Mouse (Mus musculus): Measurements from ENCODE around the gene Ctso.

The Ctso gene

DNA sequence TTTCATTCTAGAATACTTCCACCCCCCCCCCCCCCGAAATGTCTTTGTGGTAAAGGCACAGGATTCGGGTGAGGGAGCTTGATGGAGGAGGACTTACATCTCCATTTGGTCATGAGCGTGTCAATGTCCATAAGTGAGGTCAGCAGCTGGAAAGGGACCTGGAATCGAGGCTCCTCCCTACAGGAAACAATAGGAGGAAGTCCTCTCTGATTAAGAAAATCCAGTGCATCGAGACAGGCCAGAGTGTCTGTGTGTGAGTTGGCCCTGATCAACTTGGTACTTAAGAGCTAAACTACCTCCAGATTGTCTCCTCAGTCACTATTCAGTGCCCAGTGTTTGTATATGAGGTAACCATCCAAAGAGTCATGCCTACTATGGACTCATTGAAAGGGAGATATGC is 28.9 kb downstream of the Ctso start:
- DNase-seq, result no peak

DNA sequence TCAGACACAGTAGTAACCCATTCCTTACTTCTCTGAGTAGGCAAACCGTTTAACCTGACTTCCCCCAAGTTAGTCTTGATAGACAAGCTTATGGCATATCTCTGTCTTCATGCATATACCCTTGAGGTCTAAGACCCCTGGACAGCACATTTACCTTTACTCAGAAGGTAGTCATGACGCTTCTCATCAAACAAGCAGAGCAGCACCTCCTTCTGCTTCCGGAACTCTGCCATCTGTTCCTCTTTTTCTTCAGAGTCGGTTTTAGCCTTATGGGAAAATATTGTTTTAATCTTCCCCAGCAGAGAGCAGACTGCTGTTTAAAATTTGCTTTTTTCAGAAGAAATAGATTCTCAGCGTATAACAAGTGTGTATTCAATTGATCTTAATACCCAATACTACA is 31.4 kb downstream of the Ctso start:
- no peak for DNase-seq

DNA sequence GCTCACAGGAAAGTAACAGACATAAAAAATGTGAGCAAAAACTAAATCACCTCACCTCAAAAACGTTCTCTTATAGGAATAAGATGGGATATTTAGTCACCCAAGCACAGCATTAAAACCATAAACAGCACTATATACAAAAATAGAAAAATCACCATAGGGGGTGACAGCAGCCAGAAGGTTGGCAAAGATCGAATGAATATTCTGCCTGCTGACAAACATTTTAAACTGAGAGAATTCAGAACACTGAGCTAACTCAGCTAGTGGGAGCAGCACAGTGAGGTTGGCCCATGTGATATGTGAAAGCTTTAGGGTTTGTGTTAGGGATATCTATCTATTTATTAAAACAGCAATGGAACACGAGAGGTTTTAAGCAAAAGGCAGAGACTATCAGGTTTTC is 32.2 kb downstream of the Ctso start:
- DNase-seq, result no peak

- DNase-seq, result peak; percentile 5
Observed at GRCm38 (mm10) chr3:81975607-81976006, 43.2 kb downstream of the Ctso start.

GRCm38 (mm10) chr3:81976102-81976501 is 43.7 kb downstream of the Ctso start, which contains the start of gene Tdo2:
Tdo2 (minus strand) TSS chr3:81976202.
- no peak for DNase-seq

- no peak for DNase-seq
Observed at GRCm38 (mm10) chr3:81981576-81981975, 49.2 kb downstream of the Ctso start.

- DNase-seq, result no peak
Observed at GRCm38 (mm10) chr3:81981990-81982389, 49.6 kb downstream of the Ctso start, which contains the start of gene Asic5. Asic5 (plus strand) TSS chr3:81982290.

DNA sequence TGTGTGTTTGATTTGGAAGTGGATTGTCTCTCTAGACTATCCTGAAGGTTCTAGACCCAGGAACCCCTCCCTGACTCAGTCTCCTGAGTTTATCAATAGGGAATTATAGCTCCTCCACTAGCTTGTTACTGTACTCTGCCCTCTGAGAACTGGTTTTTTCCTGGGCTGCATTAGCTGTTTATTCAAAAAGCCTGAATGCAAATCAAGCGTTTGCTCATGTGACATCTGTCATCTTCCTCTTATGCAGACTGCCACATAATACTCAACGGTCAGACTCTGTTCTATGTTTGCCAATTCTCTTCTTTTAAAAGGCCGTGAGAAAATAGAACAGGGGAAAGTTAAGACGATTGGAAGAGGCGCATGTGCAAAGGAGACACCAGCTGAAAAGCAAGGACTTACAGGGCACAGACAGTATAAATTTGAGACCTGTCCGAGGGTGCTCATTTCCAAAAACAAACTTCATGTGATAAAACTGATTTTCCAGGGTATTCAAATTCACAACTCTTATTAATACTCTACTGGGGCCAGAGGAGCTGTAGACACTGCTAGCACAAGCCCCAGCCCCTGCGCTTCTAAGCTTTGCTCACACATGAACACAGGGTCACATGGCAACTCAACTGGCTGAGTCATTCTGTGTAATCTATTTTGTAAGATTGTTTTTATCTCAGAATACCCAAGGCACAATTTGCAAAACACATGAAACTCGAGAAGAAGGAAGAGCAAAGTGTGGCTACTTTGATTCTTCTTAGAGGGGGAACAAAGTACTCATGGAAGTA is 50.9 kb downstream of the Ctso start:
- no peak for DNase-seq

GRCm38 (mm10) chr3:81985100-81985499 is 52.7 kb downstream of the Ctso start:
- DNase-seq, result no peak

DNA sequence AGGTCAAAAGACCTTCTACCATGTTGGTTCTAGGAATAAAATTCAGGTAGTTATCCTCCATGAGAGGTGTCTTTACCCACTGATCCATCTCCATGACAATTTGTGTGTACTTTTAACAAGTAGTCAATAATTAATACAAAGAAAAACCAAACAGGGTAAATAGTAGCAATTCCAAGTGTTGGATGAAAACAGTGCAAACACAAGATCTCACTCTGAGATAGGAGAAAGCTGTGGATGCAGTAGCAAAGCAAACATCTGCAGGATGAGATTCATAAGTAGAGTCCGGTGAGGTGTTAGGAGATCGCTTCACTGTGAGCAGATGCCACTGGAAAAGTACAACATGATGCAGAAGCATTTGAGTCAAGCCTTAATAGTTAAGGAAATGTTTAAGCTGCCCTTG is 53.7 kb downstream of the Ctso start:
- no peak for DNase-seq

GRCm38 (mm10) chr3:81987628-81988027 is 55.2 kb downstream of the Ctso start:
- DNase-seq, result no peak

DNA sequence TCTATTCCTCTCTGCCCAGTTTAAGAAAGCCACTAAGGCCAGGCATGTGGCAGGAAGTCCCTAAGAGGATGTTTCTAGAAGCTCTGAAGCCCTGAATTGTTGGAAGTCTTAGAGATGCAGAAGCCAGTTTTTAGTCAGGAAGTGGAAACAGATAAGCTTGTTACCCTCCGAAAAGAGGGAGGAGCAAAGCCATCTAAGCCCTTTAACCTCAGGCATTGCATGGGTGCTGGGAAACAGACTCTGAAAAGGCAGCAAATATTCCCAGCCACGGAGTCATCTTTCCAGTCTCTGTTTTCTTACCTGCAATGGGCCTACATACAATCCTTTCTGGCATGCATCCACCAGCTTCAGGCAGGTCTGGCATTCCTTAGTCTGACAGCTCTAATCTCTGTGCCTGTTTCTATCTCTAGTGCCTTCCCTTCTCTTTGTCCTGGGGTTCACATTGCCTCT is 57.3 kb downstream of the Ctso start:
- DNase-seq, result no peak

- DNase-seq, result no peak
Observed at GRCm38 (mm10) chr3:81990531-81990930, 58.1 kb downstream of the Ctso start.

DNA sequence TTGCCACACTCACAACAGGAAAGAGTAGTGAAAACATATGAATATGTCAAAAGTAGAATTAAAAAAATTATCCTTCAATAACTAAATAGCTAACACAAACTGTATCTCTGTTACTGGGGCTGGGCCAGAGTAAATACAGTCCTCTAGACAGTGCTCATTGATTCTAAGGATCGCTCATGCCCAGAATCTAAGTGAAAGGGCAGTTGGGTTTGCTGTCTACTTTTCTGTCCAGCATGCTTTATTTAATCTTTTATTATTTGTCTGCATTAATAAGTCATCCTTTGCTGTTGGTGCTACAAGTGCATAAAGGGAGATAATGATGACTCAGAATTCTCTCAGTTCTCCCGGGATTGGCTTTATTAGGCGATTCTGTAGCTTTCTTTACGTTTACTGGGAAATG is 63.0 kb downstream of the Ctso start:
- no peak for DNase-seq

DNA sequence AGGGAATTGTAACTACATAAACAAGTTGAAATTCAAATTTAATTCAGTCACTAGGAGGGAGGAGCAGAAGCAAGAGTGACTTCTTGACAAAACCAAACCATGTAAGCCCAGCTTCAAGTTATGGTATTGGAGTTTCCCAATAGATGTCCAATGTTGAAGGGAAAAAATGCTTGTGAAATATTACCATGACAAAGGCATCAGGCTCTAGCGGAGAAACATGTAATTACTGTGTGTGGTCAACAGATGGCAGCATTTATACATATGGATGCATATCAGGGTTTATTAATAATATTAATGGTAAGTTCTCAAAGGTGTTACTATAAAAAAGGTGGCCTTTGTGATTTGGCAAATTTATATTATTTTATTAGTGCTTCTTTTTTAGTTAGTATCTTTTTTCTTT is 63.6 kb downstream of the Ctso start:
- peak; percentile 57 for DNase-seq
